Mouse (Mus musculus) kidney, postnatal 25 days (tissue): ENCODE measurements at regions not wholly inside any gene's neighbourhood (a gene's known extent, or its start where the extent isn't known, plus 50 kb on each side); places are given as distances from the start of the nearest gene placed in this dataset.
"Not testable (repeated sequence)": the region's sequence is repeated elsewhere in the genome, so short reads cannot be mapped to it uniquely, and the experiment has no call there.

Experiments
- DNase-seq, 2 experiments: peaks; one replicate each; pipeline ENCODE4 v3.0.0; 2021; ENCODE audit warnings: mixed read lengths in 2 of 2

GRCm38 (mm10) chrX:103250961-103251360, 64.5 kb upstream of the Nap1l2 start:
- DNase-seq, result no peak

DNA sequence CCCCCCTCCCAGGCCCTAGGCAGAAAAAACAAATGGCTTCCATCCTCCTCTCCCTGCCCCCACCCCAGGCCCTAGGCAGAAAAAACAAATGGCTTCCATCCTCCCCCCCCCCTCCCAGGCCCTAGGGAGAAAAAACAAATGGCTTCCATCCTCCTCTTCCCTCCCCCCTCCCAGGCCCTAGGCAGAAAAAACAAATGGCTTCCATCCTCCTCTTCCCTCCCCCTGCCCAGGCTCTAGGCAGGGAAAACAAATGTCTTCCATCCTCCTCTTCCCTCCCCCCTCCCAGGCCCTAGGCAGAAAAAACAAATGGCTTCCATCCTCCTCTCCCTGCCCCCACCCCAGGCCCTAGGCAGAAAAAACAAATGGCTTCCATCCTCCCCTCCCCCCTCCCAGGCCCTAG, 65.0 kb upstream of the Nap1l2 start:
- not testable (repeated sequence) for DNase-seq

DNA sequence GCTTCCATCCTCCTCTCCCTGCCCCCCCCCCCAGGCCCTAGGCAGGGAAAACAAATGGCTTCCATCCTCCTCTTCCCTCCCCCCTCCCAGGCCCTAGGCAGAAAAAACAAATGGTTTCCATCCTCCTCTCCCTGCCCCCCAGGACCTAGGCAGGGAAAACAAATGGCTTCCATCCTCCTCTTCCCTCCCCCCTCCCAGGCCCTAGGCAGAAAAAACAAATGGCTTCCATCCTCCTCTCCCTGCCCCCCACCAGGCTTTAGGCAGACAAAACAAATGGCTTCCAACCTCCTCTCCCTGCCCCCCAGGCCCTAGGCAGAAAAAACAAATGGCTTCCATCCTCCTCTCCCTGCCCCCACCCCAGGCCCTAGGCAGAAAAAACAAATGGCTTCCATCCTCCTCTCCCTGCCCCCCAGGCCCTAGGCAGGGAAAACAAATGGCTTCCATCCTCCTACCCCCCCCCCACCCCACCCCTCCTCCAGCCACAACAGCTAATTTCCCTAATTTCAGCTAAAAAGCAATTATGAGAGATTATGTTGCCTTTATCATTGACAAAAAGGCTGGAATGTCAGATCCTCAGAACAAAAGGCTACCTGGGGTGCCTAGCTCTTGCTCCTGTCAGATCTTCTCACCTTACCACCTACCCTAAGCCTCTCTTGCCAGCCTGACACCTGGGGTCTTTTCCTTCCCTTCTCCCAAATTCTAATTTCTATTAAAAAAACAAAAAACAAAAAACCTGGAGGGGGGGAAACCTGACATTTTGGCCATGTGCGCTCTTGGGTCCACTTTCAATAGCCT, 65.8 kb upstream of the Nap1l2 start:
- not testable (repeated sequence) for DNase-seq

DNA sequence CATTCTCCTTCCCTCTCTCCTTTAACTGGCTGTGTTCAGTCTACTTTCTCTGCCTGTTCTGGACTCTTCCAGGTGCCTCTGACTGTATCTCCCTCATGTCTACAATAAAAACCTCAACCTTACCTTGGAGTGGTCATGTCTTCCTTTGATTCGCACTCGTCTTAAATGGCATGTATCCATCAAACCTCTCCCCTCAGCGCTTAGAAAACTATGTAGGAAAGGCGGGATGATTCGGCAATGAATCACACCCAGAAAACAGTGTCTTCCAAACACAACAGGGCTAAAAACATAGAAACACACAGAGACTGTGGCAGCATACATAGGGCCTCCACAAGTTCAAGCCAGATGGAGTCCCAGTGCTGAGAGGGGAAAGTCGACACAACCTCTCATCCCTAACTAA, 66.4 kb upstream of the Nap1l2 start:
- no peak for DNase-seq

DNA sequence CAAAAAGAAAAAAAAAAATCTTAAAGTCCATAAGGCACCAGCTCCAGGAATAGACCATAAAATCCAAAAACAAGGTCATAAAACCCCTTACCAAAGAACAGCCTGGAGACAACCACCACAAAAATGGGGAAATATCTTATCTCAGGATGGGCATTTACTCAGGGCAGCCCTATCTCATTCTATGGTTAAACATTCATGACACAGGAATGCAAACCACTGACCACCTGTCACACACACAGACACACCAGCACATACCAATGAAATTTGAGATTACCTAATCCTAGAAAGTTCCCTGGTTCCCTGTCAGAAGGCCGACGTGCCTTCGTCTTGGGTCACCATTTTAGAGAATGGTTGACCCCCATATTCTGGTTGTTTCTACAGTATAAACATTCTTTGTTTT, 66.3 kb upstream of the Cdx4 start:
- DNase-seq, result no peak

DNA sequence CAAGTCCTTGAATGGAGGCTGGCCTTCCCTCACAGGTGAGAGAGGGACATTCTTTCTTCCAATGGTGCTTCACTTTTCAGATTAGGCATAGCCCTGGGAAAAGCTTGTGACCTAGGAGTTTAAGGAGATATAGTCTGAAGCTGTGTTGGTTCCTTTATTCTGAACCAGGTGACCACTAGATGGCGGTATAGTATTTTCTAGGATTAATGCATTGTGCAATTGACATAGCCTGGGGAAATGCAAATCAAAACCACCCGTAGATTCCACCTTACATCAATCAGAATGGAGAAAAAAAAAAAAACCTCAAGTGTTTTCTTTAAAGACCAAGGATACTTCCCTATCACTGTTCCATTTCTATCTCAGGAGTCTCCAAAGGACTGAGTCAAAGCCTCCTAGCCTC, 61.3 kb upstream of the Cdx4 start:
- peak in 1 of 2 experiments; percentile 33 for DNase-seq
